Mouse (Mus musculus) gonadal fat pad, adult 2 months (tissue): ENCODE data around the gene Ypel2. TPM values are rescaled to one million over a fixed set of nuclear protein-coding genes. Genes with fewer than 3 reads are reported as not detected.
"Not testable (repeated sequence)": the region's sequence is repeated elsewhere in the genome, so short reads cannot be mapped to it uniquely, and the experiment has no call there.

Experiments
- DNase-seq: peaks from one replicate; pipeline ENCODE4 v3.0.0-alpha.2; 2012; ENCODE audit warnings: low read depth
- polyA plus RNA-seq: library from polyadenylated mRNA; depleted of rRNA; stranded (reverse); fragments of >200 nt; gene quantifications from 2 replicates; pipeline ENCODE4 v1.2.3, GENCODE M21; 2012; rRNA removed

The Ypel2 gene
- polyA plus RNA-seq: 9.8 and 10.7 TPM in 2 replicates

DNA sequence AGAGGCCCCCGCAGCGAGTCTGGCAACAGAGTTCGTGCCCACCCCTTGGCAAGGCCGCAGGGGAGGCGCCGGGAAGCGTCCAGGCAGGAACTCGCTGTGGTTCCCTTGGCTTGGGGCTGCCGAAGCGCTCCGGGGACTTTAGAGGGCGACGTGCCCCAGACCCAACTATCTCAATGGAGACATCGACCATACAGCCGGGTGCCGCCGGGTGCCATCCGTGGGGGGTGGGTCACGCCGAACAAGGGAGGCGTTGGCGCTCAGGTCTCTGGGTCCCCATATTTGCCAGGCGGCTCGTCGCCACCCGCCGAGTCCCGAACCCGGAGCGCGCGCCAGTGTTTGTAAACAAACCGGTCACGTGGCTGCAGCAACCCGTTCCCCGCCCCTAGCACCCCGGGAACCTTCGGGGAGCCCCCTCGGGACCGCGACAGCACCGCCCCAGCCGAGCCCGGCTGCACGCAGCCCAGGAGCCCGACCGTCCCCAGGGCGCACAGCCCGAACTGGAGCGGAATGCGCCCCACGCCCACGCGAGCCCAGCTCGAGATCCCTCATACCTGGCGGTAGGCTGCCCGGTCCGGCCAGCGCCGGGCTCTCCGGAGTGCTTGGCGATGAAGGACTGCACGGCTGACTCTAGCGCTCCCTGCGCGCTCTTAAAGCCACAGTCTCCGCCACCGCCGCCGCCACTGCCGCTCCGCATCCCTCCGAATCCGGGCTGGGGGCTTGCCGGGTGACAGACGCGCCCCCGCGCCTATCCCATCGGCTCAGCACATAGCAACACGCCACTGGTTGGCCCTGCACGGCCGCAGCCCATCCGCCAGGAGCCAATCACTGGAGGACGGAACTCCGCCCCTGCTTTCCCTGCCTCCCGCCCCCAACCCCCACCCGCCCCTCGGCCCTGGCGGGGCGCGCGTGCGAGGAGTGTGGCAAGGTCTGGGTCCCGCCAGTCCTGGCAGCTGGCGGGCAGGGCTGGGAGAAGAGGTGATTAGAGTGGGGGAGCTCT, at the start of gene Ypel2:
Gene Ypel2 (minus strand): TSS at position 667 of the 997 bp plus-strand sequence.
- no peak for DNase-seq

DNA sequence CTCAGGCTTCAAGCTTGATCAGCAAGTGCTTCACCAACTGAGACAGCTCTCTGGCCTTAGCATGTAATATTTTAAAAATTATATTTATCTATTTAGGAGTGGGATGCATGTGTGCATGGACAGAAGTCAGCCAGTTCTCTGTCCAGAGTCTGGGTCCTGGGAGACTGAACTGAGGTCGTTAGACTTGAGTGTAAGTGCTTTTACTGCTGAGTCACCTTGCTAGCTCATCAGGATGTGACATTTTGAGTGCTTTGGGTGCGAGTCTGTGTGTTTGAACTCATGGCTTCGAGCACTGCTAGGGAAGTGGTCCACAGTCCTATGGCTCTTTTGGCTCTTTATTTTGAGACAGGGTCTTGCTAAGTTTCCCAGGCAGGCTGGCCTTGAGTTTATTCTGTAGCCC, 49.5 kb upstream of the Ypel2 start:
- no peak for DNase-seq

DNA sequence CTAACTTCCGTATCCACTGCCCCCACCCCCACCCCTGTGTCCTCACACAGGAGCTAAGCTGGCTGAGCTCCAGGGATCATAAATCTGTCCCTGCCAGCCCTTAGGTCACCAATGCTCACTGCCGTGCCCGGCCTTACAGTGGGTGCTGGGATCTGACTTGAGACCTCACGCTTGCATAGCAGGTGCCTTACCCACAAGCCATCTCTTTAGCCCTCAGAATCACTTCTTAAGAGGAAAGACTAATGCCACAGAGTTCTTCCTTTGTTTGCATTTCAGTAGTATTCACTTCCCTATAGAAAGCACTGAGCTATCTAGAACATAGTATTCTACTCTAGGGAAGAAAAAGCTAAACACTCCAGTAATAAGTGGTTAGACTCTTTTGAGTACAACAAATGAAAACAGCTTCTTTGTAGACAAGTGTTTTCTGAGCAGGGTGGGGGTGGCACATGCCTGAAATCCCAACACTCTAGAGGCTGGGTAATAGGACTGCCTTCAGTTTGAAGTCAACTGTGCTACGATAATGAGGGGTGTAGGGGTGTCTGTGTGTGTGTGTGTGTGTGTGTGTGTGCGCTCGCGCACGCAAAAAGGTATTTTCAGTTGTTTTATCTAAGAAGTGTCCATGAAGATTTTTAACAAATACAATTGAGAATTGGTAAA, 45.9 kb upstream of the Ypel2 start:
- DNase-seq: no peak

DNA sequence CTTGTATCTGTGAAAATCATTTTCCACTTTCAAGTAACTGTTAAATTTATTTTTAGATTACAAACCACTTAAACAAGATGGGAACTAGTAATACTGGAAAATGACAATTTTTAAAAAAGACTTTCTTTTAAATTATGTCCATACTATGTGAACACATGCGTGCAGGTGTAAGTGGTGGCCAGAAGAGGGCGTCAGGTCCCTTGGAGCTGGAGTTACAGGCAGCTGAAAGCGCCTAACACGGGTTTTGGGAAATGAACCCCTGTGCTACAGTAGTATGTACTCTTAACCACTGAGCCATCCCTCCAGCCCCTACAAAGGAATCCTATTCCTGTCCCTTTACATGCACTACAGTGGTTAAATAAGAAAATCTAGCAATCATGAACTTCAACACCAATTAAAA, 42.7 kb upstream of the Ypel2 start:
- DNase-seq: no peak

DNA sequence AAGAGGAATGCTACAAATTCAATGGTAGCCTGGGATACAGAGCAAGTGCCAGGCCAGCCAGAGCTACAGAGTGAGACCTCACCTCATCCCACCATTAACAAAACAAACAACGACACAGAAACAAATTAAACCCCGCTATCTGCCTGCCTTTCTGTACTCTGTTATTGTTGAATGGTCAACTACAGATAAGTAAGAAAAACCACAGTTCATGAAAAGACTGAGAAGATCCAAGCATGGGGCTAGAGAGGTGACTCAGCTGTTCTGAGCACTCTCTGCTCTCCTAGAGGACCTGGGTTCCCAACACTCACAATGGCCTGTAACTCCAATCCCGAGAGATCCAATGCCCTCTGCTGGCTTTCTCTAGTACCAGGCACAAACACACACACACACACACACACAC, 34.7 kb upstream of the Ypel2 start:
- DNase-seq: no peak

DNA sequence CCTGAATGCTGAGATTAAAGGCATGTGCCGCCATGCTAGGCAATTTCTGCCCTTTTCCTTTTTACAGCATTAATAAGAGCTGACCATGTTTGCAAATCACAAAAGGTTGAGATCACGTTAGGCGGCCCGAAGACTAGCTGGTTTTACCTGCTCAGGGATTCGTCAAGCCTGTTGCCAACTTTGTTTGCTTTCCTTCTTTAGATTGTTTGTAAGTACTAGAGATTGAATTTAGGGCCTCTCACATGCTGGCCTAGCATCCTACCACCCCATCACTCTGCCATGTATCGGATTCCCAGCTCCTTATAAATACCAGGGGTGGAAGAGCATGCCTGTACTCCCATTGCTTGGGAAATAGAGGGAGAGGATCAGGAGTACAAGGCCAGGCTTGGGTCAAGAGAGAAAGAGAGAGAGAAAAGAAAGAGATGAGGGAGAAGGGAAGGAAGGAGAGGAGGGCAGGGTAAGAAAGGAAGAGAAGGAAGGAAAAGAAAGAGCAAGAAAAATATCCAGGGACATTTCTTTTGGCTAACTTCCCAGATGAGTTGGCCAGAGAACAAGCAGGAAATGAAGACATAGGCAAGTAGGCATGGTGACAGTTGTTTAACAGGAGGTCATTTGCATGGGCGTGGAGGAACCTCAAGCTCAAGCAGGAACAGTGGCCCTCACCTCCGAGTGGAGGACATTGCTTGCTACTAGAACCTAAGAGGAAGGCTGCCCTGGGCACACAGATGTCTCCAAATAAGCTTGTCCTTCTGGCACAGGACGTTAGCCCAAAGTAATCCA, 32.8 kb upstream of the Ypel2 start:
- DNase-seq: no peak

DNA sequence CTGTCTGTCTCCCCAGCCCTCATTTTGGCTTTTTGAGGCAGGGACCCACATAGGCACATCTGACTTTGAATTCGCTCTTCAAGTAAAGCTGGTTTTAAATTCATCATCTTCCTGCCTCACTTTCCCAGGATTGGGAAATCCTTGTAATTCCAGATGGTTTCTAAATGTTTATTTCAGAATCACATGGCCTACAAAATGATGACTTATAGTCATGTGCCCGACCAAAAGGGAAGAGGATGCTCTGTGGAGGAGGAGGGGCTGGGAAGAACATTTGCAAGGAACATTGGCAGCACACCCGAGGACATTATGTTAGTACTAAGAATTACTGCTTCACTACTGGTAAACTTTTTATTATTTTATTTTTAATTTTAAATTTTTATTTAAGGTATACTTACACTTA, 31.8 kb upstream of the Ypel2 start:
- no peak for DNase-seq

DNA sequence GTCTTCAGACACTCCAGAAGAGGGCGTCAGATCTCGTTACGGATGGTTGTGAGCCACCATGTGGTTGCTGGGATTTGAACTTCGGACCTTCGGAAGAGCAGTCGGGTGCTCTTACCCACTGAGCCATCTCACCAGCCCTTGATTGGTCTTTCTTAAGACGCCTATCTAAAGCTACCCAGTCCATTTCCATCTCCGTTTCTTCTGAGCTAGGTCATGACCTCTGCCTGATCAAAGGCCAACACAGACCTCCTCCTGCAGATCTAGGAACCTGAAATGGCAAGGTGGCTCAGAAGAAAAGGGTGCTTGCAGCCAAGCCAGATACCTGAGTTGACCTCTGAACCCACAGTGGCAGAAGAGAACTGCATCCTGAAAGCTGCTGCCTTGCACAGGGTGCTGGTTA, 29.7 kb upstream of the Ypel2 start:
- DNase-seq: not testable (repeated sequence)

DNA sequence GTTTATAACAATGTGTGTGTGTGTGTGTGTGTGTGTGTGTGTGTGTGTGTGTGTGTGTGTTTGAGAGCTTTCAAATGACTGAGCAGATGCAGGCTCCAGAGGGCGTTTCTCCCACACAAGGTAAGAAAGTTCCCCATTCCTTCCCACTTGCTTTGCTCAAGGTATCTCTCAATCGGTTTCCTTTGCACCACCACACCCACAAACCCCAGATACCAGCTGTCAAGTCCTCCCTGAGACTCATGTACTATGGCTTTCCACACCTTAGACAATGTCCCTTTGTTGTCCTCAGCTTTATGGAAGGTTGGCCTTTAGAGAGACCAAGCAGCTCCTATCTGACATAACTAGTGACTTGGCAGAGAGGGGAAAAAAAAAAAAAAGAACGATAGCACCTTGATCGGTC, 29.3 kb upstream of the Ypel2 start:
- DNase-seq: no peak

DNA sequence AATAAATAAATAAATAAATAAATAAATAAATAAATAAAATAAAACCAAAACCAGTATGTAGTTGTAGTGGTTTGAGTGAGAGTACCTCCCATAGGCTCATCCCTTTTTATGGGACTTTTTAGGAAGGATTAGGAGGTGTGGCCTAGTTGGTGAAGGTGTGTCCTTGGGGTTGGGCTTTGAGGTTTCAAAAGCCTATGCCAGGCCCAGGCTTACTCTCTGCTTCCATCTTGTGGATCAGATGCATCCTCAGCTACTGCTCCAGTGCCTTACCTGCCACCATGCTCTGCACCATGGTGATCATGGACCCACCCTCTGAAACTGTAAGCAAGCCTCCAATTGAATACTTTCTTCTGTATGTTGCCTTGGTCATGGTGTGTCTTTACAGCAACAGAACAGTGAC, 28.0 kb upstream of the Ypel2 start:
- DNase-seq: no peak

DNA sequence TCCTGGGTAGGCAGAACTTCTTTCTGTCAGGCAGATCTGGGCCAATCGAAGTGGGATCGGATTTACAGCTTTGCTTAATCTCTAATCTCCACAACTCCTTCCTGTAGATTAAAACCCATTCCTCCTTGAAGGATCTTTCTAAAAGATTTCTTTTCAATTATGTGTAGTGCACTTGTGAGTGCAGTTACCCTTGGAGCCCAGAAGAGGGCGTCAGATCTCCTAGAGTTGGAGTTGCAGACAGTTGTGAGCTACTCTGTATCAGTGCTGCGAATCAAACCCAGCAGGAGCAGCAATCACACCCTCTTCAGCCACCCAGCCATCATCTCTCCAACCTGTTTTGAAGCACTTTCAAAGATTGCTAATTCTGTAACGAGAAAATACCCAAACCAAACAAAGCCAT, 26.9 kb upstream of the Ypel2 start:
- DNase-seq: no peak

DNA sequence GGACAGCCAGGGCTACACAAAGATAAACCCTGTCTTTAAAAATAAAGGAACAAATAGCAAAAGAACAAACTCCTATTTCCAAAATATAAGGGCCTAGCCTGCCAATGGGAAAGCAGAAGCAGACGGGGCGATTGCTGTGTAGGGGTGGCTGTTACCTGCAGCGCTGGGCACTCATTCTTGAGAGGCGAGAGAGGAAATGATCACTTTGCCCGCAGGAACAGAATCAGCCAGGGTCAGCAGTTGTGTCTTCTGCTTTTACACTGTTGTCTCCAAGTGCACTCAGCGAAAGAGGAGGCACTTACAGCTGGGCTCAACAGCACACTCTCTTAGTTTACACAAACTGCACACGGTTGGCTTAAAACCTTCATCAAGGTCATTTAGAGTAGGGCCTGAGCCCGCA, 25.9 kb upstream of the Ypel2 start:
- DNase-seq: no peak

DNA sequence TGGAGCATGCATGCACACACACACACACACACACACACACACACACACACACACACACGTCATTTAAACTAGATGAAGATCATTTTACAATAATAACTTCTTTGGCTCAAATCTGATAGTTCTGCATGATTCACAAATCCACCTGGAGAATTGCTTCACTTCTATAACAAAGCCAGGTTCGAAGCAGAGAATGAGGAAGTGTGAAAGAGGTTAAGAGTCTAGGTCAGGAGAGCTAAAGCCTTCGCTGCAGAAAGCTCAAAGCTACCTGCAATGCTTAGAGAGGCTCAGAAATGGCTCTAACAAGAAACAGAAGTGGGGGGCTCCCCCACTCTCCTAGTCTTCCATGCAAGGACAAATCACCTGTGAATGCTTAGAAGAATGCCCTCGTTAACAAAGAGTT, 24.6 kb upstream of the Ypel2 start:
- no peak for DNase-seq

DNA sequence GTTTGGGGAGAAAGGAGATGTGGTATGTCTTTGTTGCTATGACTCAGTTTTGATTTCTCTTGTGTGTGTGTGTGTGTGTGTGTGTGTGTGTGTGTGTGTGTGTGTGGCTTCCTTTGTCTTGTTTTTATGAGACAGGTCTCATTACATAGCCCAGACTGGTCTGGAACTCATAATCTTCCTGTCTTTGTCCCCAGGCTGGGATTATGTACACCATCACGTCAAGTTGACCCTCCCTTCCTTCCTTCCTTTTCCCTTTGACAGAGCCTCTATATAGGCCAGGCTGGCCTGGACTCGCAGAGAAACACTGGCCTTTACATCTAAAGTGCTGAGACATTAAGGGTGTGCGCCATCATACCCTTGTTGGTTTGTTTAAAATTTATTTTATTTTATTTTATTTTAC, 22.2 kb upstream of the Ypel2 start:
- no peak for DNase-seq

DNA sequence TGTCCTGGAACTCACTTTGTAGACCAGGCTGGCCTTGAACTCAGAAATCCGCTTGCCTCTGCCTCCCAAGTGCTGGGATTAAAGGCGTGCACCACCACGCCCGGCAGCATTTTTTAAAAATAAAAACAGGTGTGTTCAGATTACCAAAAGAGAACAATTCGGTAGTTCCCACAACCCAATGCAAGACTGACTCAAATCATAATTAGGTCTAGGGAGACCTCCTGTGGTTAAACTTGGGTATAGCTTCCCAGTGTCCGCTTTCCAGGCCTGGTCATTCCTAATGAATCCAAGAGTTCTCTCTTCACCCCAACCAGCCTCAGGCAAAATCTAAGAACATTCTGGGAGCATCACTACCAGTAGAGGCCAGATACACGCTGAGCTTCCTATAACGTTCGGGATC, 17.0 kb upstream of the Ypel2 start:
- DNase-seq: no peak

DNA sequence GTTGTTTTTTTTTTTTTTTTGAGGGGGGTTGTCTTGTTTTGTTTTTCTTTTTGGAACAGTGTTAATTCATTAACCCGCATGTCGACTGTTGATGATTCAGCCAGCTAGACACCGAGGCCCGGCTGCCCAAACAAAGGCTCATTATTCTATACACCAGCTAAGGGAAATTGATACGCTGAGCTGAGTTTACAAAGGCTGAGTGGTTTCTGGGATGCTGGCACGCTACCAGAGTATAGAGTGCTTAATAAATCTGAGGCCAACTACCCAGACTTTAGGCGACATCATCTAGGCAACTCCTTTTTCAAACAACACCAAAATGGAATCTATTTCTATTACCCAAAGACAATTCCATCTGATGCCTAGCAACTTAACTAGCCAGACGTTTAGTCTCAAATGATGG, 13.9 kb upstream of the Ypel2 start:
- DNase-seq: no peak

DNA sequence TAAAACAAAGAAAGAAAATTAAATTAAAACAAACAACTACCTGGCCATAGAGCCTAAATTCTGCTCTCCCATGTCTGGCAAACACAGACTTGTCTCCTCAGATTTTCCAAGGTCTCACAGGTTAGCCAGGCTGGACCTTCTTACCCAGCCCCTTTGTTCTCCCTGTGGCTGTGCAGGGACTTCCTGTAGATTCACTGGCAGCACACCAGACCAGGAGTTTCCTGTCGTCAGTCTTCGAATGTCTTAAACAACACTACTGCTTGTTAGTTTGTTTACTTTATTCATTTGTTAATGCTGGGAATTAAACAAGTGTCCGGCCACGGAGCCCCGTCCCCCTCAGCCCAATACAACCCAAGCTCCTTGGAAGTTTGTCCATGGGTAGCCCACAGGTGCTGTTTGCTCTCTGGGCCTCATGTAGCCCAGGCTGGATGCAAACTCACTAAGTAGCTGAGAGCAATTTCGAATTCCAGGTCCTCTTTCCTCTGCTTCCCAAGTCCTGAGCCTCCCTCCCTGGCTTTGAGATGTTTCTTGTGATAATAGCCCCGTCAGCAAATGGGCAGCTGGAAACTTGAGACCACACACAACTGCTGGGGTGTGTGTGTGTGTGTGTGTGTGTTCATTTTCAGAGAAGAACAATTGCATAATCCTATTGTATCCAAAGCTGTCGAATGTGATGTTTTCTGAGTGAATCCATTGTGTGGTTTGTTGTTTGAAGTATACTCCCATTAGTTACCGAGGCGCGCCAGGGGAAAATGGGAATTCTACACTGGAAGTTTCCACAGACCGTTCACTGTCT, 11.7 kb upstream of the Ypel2 start:
- no peak for DNase-seq

DNA sequence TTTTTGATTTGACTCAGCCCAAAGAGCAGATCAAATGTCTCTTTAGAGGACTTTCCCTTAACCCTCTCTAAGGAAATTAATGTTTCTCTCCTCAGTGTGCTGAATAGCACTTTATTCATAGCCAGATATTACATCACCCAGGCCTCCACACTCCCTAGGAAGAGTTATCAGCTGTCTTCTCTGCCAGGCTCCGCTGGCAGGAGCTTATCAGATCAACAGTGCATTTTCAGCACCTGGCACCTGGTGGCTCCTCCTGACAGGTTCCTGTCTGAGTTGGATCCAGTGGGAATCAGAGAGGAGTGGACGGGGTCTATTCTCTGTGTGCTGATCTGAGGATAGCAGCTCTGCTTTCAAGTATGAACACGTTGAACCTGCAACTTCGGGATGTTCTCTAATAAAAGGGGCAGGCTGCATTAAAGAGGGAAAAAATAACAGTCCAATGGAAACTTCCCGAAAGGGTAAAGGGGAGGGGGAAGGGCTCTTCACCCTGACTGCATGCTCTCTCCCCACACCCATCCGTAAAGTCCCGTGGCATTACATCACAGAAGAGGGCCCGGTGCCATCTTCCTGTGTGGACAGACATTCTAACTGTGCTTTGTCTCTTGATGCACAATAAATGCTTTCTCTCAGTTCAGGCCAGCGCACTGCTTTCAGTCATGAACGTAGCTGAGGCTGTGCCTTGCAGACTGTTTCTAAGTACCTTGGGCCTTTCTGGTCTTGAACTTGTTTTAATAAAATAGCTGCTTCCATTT, 8.7 kb upstream of the Ypel2 start:
- DNase-seq: no peak

DNA sequence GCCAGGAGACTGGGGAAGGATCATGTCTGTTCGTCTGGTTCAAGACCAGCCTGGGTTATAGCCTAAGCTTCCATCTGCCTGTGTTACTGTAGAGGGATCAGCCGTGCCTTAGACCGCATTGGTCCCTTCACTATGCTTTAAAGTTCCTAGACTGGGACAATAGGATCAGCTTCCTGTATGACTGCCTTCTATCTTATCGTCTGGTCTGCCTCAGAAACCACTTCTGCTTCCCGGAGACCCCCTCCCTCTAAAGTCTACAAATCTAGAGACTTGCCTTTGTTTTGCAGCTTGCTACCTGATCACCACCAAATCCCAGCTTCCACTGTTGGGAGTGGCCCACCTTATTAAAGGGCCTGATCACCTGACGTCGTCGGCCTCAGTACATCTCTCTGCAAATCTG, 7.7 kb upstream of the Ypel2 start:
- no peak for DNase-seq

DNA sequence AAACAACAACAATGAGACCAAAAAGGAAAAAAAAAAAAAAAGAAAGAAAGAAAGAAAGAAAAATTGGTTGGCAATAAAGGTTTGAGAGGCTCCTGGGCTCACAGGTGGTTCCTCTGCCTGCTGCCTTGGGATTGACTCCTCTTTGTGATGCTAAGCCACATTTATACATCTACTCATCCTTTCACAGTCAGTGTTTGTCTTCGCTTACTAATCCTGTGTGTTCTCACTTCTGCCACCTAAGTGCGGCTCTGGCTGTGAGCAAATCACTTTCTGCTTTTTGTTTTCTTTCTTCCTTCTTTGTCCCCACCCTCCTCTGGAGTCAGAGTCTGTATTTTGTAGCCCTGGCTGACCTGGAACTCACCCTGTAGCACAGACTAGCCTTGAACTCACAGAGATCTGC, 2.8 kb upstream of the Ypel2 start:
- no peak for DNase-seq
